Mouse (Mus musculus) ovary, adult 10 weeks (tissue): ENCODE data around the gene Cep57l1. TPM values are rescaled to one million over a fixed set of nuclear protein-coding genes. Genes with fewer than 3 reads are reported as not detected.

Experiments used
- polyA plus RNA-seq: library from polyadenylated mRNA; stranded (reverse); fragments of 350-450 nt; fragmentation: Illumina TruSeq; extraction: RNeasy Lipid Tissue Mini Kit (QIAGEN cat#74804); gene quantifications from one replicate; pipeline ENCODE4 v1.2.3, GENCODE M21; 2014

Gene Cep57l1
- 30.2 TPM for polyA plus RNA-seq

DNA sequence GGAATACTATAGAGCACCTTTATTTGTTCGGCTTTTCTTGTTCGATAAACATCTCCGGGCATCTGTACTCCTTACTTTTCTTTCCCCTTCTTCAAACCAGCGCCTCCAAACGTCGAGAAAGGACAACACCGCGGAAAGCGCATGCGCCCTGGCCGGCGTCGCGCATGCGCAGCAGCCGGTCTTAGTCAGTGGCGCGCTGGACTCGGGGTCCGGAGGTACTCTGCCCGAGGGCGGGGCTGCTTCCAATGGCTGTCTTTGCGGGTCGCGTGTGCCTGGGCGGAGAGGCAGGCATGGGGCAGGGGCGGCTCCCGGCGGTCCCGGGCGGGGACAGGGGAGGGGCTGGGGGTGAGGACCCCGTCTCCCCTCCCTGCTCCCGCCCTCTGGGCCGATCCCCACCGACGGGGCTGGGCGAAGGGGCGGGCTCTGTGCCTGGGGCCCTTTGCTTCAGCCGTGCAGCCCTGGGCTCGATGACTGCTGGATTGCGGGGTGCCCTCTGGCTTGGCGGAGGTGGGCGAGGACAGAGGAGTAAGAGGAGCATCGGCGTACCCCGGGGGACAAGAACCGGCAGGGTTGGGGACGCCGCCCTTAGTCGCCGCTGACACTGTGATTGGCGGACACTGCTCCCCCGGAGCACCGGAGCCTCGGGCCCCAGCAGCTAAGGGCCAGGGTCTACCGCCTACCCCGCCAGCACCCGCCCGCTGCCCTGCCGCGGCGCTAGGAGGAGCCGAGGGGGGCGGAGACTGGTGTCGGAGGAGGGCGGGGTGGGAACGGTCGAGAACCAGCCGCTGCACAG lies at the start of gene Cep57l1, which contains the start of gene Sesn1:
TSS of gene Cep57l1 (minus strand) at position 101 of the 793 bp plus-strand sequence.
TSS of gene Sesn1 (plus strand) at position 165 of the 793 bp plus-strand sequence.

DNA sequence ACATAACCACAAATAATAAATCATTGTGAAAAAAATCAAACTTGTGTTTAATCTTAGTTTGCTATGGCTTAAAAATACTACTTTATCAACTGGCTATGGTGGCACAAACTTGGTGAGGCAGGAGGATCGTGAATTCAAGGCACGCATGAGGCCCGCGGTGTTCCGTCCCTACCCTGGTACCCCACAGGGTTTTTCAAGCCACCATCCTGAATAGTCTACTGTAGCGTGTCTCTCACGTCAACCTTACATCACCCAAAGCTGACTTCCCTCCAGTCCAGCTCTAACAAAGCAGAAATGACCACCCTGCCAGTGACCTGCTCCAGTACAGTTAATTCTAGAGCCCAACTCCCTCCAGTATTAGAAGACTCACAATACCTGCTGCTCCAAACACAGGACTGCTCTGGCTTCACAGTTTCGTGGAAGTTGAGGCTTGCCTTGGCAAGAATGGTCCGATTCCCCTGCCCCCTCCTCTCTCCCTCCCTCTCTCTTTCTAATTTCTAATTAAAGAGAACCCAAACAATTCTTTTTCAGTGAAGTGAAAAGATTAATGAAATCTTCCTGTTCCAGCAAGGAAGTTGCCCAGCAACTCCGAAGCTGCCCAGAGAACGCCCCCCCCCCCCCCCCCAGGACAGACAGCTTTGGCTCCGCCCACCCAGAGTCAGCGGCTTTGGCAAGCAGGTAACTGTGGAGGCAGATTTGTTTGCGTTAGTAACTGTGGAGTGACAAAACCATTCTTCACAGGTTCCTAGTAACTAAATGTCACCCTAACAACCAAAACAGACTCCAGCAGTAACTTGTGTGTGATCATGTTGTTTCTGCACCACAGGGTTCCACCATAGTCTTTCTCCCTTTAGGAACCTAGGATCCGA lies 93.4 kb downstream of the Cep57l1 start, which contains the start of gene Ccdc162:
TSS of gene Ccdc162 (minus strand) at position 606 of the 869 bp plus-strand sequence.

Other genes starting within 250 kb of the Cep57l1 start
- 5.7 TPM for gene Ccdc162, start 93.2 kb downstream of the Cep57l1 start, polyA plus RNA-seq
- gene Sesn1, start 64 bp upstream of the Cep57l1 start, polyA plus RNA-seq = 74.2 TPM
- 5.0 TPM for gene Armc2, start 208.6 kb upstream of the Cep57l1 start, polyA plus RNA-seq